Mouse (Mus musculus): Measurements from ENCODE around the gene Rbx1. TPM values are rescaled to one million over a fixed set of nuclear protein-coding genes. Genes with fewer than 3 reads are reported as not detected.

Rbx1 gene
- polyA plus RNA-seq, 1 experiment, result 222 TPM

GRCm38 (mm10) chr15:81503466-81503865 lies 37.4 kb downstream of the Rbx1 start:
- Histone ChIP-seq H3K27ac (ENCODE audit: insufficient read depth, low read length) (no peak overlapping the region), H3K4me1 (ENCODE audit: control insufficient read depth, insufficient read depth, low read length) (no peaks in the 10 kb centered on the region), H3K27me3 (ENCODE audit: control insufficient read depth, insufficient read depth, low read length) (no peaks in the 10 kb centered on the region), H3K4me3 (replicated peaks; ENCODE audit: insufficient read depth, low read depth, low read length) (no peak overlapping the region)
- no peak for DNase-seq
- WGBS, result 67% methylated on average over 2 of the region's 2 CpGs
- TF ChIP-seq POLR2A (IDR thresholded peaks at IDR 0.05; ENCODE audit: borderline replicate concordance, insufficient read depth, low read length), result no peak
- no peak for TF ChIP-seq CTCF (IDR thresholded peaks at IDR 0.05; ENCODE audit: borderline replicate concordance, insufficient read depth, low read depth, low read length)

- no peak for DNase-seq
- no peak overlapping the region for H3K27ac ChIP-seq (ENCODE audit: insufficient read depth, low read length)
- H3K4me3 ChIP-seq (replicated peaks; ENCODE audit: insufficient read depth, low read depth, low read length), result no peak overlapping the region
- 98% methylated on average over 2 of the region's 2 CpGs for WGBS
- no peak for TF ChIP-seq POLR2A (IDR thresholded peaks at IDR 0.05; ENCODE audit: borderline replicate concordance, insufficient read depth, low read length)
- no peak for TF ChIP-seq CTCF (IDR thresholded peaks at IDR 0.05; ENCODE audit: borderline replicate concordance, insufficient read depth, low read depth, low read length)
- no peaks in the 10 kb centered on the region for H3K27me3 ChIP-seq (ENCODE audit: control insufficient read depth, insufficient read depth, low read length)
- H3K4me1 ChIP-seq (ENCODE audit: control insufficient read depth, insufficient read depth, low read length), result no peaks in the 10 kb centered on the region
These were observed 37.9 kb downstream of the Rbx1 start for GRCm38 (mm10) chr15:81503995-81504394.

GRCm38 (mm10) chr15:81507201-81507600 lies 41.1 kb downstream of the Rbx1 start:
- TF ChIP-seq CTCF (IDR thresholded peaks at IDR 0.05; ENCODE audit: borderline replicate concordance, insufficient read depth, low read depth, low read length), result peak; percentile 43; the same call in 1 of the 2 replicates
- TF ChIP-seq POLR2A (IDR thresholded peaks at IDR 0.05; ENCODE audit: borderline replicate concordance, insufficient read depth, low read length), result no peak
- H3K27me3 ChIP-seq (ENCODE audit: control insufficient read depth, insufficient read depth, low read length), result no peaks in the 10 kb centered on the region
- H3K4me1 ChIP-seq (ENCODE audit: control insufficient read depth, insufficient read depth, low read length), result no peaks in the 10 kb centered on the region
- no peak overlapping the region for H3K27ac ChIP-seq (ENCODE audit: insufficient read depth, low read length)
- no peak for DNase-seq
- H3K4me3 ChIP-seq (replicated peaks; ENCODE audit: insufficient read depth, low read depth, low read length), result no peak overlapping the region

- H3K4me1 ChIP-seq (ENCODE audit: control insufficient read depth, insufficient read depth, low read length), result no peaks in the 10 kb centered on the region
- H3K27me3 ChIP-seq (ENCODE audit: control insufficient read depth, insufficient read depth, low read length), result no peaks in the 10 kb centered on the region
- no peak overlapping the region for H3K4me3 ChIP-seq (replicated peaks; ENCODE audit: insufficient read depth, low read depth, low read length)
- WGBS, result 84% methylated on average over 4 of the region's 4 CpGs
- H3K27ac ChIP-seq (ENCODE audit: insufficient read depth, low read length), result no peak overlapping the region
- TF ChIP-seq CTCF (IDR thresholded peaks at IDR 0.05; ENCODE audit: borderline replicate concordance, insufficient read depth, low read depth, low read length), result no peak
- no peak for TF ChIP-seq POLR2A (IDR thresholded peaks at IDR 0.05; ENCODE audit: borderline replicate concordance, insufficient read depth, low read length)
- no peak for DNase-seq
These were observed 44.5 kb downstream of the Rbx1 start for GRCm38 (mm10) chr15:81510621-81511020.

GRCm38 (mm10) chr15:81511601-81512261 lies 45.6 kb downstream of the Rbx1 start:
- Histone ChIP-seq H3K4me3 (replicated peaks; ENCODE audit: insufficient read depth, low read depth, low read length) (no peak overlapping the region), H3K27ac (ENCODE audit: insufficient read depth, low read length) (no peak overlapping the region)
- WGBS, result 47% methylated on average over 21 of the region's 21 CpGs

GRCm38 (mm10) chr15:81514111-81514971 lies 48.2 kb downstream of the Rbx1 start:
- Histone ChIP-seq H3K4me1 (ENCODE audit: control insufficient read depth, insufficient read depth, low read length) (no peaks in the 10 kb centered on the region), H3K27ac (ENCODE audit: insufficient read depth, low read length) (no peak overlapping the region), H3K4me3 (replicated peaks; ENCODE audit: insufficient read depth, low read depth, low read length) (peak overlapping the region; percentile 24), H3K27me3 (ENCODE audit: control insufficient read depth, insufficient read depth, low read length) (no peaks in the 10 kb centered on the region)
- TF ChIP-seq CTCF (IDR thresholded peaks at IDR 0.05; ENCODE audit: borderline replicate concordance, insufficient read depth, low read depth, low read length) (peak; percentile 56; the same call in 1 of the 2 replicates), POLR2A (IDR thresholded peaks at IDR 0.05; ENCODE audit: borderline replicate concordance, insufficient read depth, low read length) (no peak)
- DNase-seq, result peak; percentile 56 to 61
- 17% methylated on average over 18 of the region's 18 CpGs for WGBS

More at GRCm38 (mm10) chr15:81511601-81512261, 45.6 kb downstream of the Rbx1 start:
- H3K27me3 ChIP-seq (ENCODE audit: control insufficient read depth, insufficient read depth, low read length), result no peaks in the 10 kb centered on the region
- TF ChIP-seq CTCF (IDR thresholded peaks at IDR 0.05; ENCODE audit: borderline replicate concordance, insufficient read depth, low read depth, low read length) (no peak), POLR2A (IDR thresholded peaks at IDR 0.05; ENCODE audit: borderline replicate concordance, insufficient read depth, low read length) (no peak)
- no peak for DNase-seq
- no peaks in the 10 kb centered on the region for H3K4me1 ChIP-seq (ENCODE audit: control insufficient read depth, insufficient read depth, low read length)

- TF ChIP-seq CTCF (IDR thresholded peaks at IDR 0.05; ENCODE audit: borderline replicate concordance, insufficient read depth, low read depth, low read length), result no peak
- TF ChIP-seq POLR2A (IDR thresholded peaks at IDR 0.05; ENCODE audit: borderline replicate concordance, insufficient read depth, low read length), result no peak
- WGBS, result 92% methylated on average over 3 of the region's 3 CpGs
- Histone ChIP-seq H3K27ac (ENCODE audit: insufficient read depth, low read length) (no peak overlapping the region), H3K4me3 (replicated peaks; ENCODE audit: insufficient read depth, low read depth, low read length) (no peak overlapping the region), H3K27me3 (ENCODE audit: control insufficient read depth, insufficient read depth, low read length) (no peaks in the 10 kb centered on the region), H3K4me1 (ENCODE audit: control insufficient read depth, insufficient read depth, low read length) (no peaks in the 10 kb centered on the region)
- DNase-seq, result no peak
These were observed 49.1 kb downstream of the Rbx1 start for GRCm38 (mm10) chr15:81515221-81515620.

Measured in cerebellum, adult 2 months (tissue).